Mouse (Mus musculus): ENCODE measurements around the gene Faah. TPM values are rescaled to one million over a fixed set of nuclear protein-coding genes. Genes with fewer than 3 reads are reported as not detected.

The Faah gene
- polyA plus RNA-seq, 1 experiment = 104 TPM

- no peak for DNase-seq (ENCODE audit: extremely low spot score in 1 of 2, low spot score in 1 of 2)
Measured at GRCm38 (mm10) chr4:116001206-116001605, 16.5 kb downstream of the Faah start.

GRCm38 (mm10) chr4:116000671-116001070 lies 17.1 kb downstream of the Faah start:
- DNase-seq (ENCODE audit: extremely low spot score in 1 of 2, low spot score in 1 of 2) = no peak

GRCm38 (mm10) chr4:115996729-115997128 lies 21.0 kb downstream of the Faah start:
- no peak for DNase-seq (ENCODE audit: extremely low spot score in 1 of 2, low spot score in 1 of 2)

- no peak for DNase-seq (ENCODE audit: extremely low spot score in 1 of 2, low spot score in 1 of 2)
Measured at GRCm38 (mm10) chr4:115995376-115995730, 22.4 kb downstream of the Faah start.

- no peak for DNase-seq (ENCODE audit: extremely low spot score in 1 of 2, low spot score in 1 of 2)
Measured at GRCm38 (mm10) chr4:115994662-115995375, 22.9 kb downstream of the Faah start.

- DNase-seq (ENCODE audit: extremely low spot score in 1 of 2, low spot score in 1 of 2) = no peak
Measured at GRCm38 (mm10) chr4:115989382-115989781, 28.3 kb downstream of the Faah start.

- no peak for DNase-seq (ENCODE audit: extremely low spot score in 1 of 2, low spot score in 1 of 2)
Measured at GRCm38 (mm10) chr4:115987858-115988530, 29.7 kb downstream of the Faah start.

- no peak for DNase-seq (ENCODE audit: extremely low spot score in 1 of 2, low spot score in 1 of 2)
Measured at GRCm38 (mm10) chr4:115987436-115987835, 30.3 kb downstream of the Faah start.

- DNase-seq (ENCODE audit: extremely low spot score in 1 of 2, low spot score in 1 of 2) = no peak
Measured at GRCm38 (mm10) chr4:115984967-115985366, 32.8 kb downstream of the Faah start.

GRCm38 (mm10) chr4:115984111-115984510 lies 33.6 kb downstream of the Faah start:
- peak in 1 of 2 experiments; percentile 91 for DNase-seq (ENCODE audit: extremely low spot score in 1 of 2, low spot score in 1 of 2)

- DNase-seq (ENCODE audit: extremely low spot score in 1 of 2, low spot score in 1 of 2) = peak in 1 of 2 experiments; percentile 90
Measured at GRCm38 (mm10) chr4:115980676-115981075, 37.0 kb downstream of the Faah start.

- DNase-seq (ENCODE audit: extremely low spot score in 1 of 2, low spot score in 1 of 2) = no peak
Measured at GRCm38 (mm10) chr4:115979437-115979836, 38.3 kb downstream of the Faah start.

- DNase-seq (ENCODE audit: extremely low spot score in 1 of 2, low spot score in 1 of 2) = no peak
Measured at GRCm38 (mm10) chr4:115978911-115979310, 38.8 kb downstream of the Faah start.

GRCm38 (mm10) chr4:115972543-115972942 lies 45.2 kb downstream of the Faah start:
- DNase-seq (ENCODE audit: extremely low spot score in 1 of 2, low spot score in 1 of 2) = no peak

GRCm38 (mm10) chr4:115964446-115964845 lies 53.3 kb downstream of the Faah start:
- DNase-seq (ENCODE audit: extremely low spot score in 1 of 2, low spot score in 1 of 2) = no peak

GRCm38 (mm10) chr4:115963751-115964150 lies 54.0 kb downstream of the Faah start:
- no peak for DNase-seq (ENCODE audit: extremely low spot score in 1 of 2, low spot score in 1 of 2)

- DNase-seq (ENCODE audit: extremely low spot score in 1 of 2, low spot score in 1 of 2) = peak in 1 of 2 experiments; percentile 34
Measured at GRCm38 (mm10) chr4:115962671-115963412, 54.9 kb downstream of the Faah start.

GRCm38 (mm10) chr4:115961991-115962390 lies 55.7 kb downstream of the Faah start:
- no peak for DNase-seq (ENCODE audit: extremely low spot score in 1 of 2, low spot score in 1 of 2)

- no peak for DNase-seq (ENCODE audit: extremely low spot score in 1 of 2, low spot score in 1 of 2)
Measured at GRCm38 (mm10) chr4:115959546-115959945, 58.2 kb downstream of the Faah start.

- DNase-seq (ENCODE audit: extremely low spot score in 1 of 2, low spot score in 1 of 2) = no peak
Measured at GRCm38 (mm10) chr4:115955494-115955775, 62.3 kb downstream of the Faah start.

- DNase-seq (ENCODE audit: extremely low spot score in 1 of 2, low spot score in 1 of 2) = no peak
Measured at GRCm38 (mm10) chr4:115954656-115955493, 62.9 kb downstream of the Faah start.
